Mouse (Mus musculus) frontal cortex, adult 2 months (tissue): ENCODE results near the gene Pold4. TPM values are rescaled to one million over a fixed set of nuclear protein-coding genes. Genes with fewer than 3 reads are reported as not detected.

ENCODE experiments used
- DNase-seq, 2 experiments: peaks; one replicate each; pipeline ENCODE4 v3.0.0; 2022; ENCODE audit warnings: low spot score in 1 of 2; ENCODE audit errors: extremely low spot score in 1 of 2
- polyA plus RNA-seq: library from polyadenylated mRNA; depleted of rRNA; stranded (reverse); fragments of >200 nt; gene quantifications from 2 replicates; pipeline ENCODE4 v1.2.3, GENCODE M21; 2012

The Pold4 gene
- polyA plus RNA-seq, 1 experiment, result 35.0 TPM

- peak in 1 of 2 experiments; percentile 49 for DNase-seq
These were observed 27.9 kb upstream of the Pold4 start for GRCm38 (mm10) chr19:4203604-4204326.

- DNase-seq, result no peak
These were observed 26.8 kb upstream of the Pold4 start for GRCm38 (mm10) chr19:4204889-4205288.

- peak in 1 of 2 experiments; percentile 75 for DNase-seq
These were observed 24.7 kb upstream of the Pold4 start for GRCm38 (mm10) chr19:4206971-4207370.

- no peak for DNase-seq
These were observed 23.1 kb upstream of the Pold4 start for GRCm38 (mm10) chr19:4208563-4208962.

- no peak for DNase-seq
These were observed 19.7 kb upstream of the Pold4 start for GRCm38 (mm10) chr19:4211891-4212588.

- no peak for DNase-seq
These were observed 18.1 kb upstream of the Pold4 start for GRCm38 (mm10) chr19:4213524-4213974.

GRCm38 (mm10) chr19:4214071-4214770, 17.5 kb upstream of the Pold4 start, which contains the start of the genes Clcf1 and AC109138.7:
Gene Clcf1 (plus strand): TSS chr19:4214238.
Gene AC109138.7 (plus strand): TSS chr19:4214357.
- no peak for DNase-seq

- no peak for DNase-seq
These were observed 16.8 kb upstream of the Pold4 start for GRCm38 (mm10) chr19:4214771-4215450.

- DNase-seq, result no peak
These were observed 16.3 kb upstream of the Pold4 start for GRCm38 (mm10) chr19:4215451-4215840.

GRCm38 (mm10) chr19:4216041-4216685, 15.5 kb upstream of the Pold4 start:
- peak in 1 of 2 experiments; percentile 54 for DNase-seq

- DNase-seq, result no peak
These were observed 14.6 kb upstream of the Pold4 start for GRCm38 (mm10) chr19:4217140-4217539.

- no peak for DNase-seq
These were observed 13.8 kb upstream of the Pold4 start for GRCm38 (mm10) chr19:4217855-4218254.

- no peak for DNase-seq
These were observed 13.4 kb upstream of the Pold4 start for GRCm38 (mm10) chr19:4218293-4218692.

GRCm38 (mm10) chr19:4218784-4219183, 12.9 kb upstream of the Pold4 start:
- DNase-seq, result no peak

GRCm38 (mm10) chr19:4219943-4220342, 11.8 kb upstream of the Pold4 start:
- DNase-seq, result no peak

GRCm38 (mm10) chr19:4220416-4220815, 11.3 kb upstream of the Pold4 start:
- DNase-seq, result no peak

GRCm38 (mm10) chr19:4220957-4221743, 10.5 kb upstream of the Pold4 start:
- no peak for DNase-seq

GRCm38 (mm10) chr19:4222165-4222564, 9.5 kb upstream of the Pold4 start:
- DNase-seq, result no peak

GRCm38 (mm10) chr19:4226779-4227178, 4.9 kb upstream of the Pold4 start:
- no peak for DNase-seq
